ENCODE assay signal across 12 mouse cellular contexts in genomic region chr7:137414710-137415109, GRCm38 (mm10).
"Had no signal": no experiment of that assay in that cellular context is flagged by ENCODE, and none has a peak within 500 bp of the region (broad histone marks: within the 10 kb centered on the region; RNA-seq: fewer than 3 reads in every experiment).

No protein-coding gene starts in this region.

- ATAC-seq: midbrain, embryonic 16.5 days had no signal

- DNase-seq: kidney, adult 9 months; kidney, postnatal 36 days; lung, adult 2 months; lung, postnatal 10 days; right cerebral cortex, postnatal 14 days had no signal

- H3K27ac ChIP-seq: kidney, postnatal 0 days; left cerebral cortex, adult 2 months; limb, embryonic 10.5 days; liver, embryonic 15.5 days; macrophage; midbrain, embryonic 12.5 days had no signal

- H3K4me3 ChIP-seq: left cerebral cortex, adult 2 months; limb, embryonic 10.5 days; liver, embryonic 15.5 days; midbrain, embryonic 12.5 days had no signal

- H3K27me3 ChIP-seq: liver, embryonic 15.5 days; midbrain, embryonic 12.5 days had no signal

- H3K9ac ChIP-seq: liver, embryonic 15.5 days; midbrain, embryonic 12.5 days had no signal

- H3K9me3 ChIP-seq: limb, embryonic 10.5 days; liver, embryonic 15.5 days; midbrain, embryonic 12.5 days had no signal

- H3K36me3 ChIP-seq: limb, embryonic 10.5 days; liver, embryonic 15.5 days; midbrain, embryonic 12.5 days had no signal
